Mouse (Mus musculus) splenic B cell, adult 2 months (primary cell): ENCODE data around the gene Wdr83.

ENCODE experiments used
- DNase-seq: peaks from one replicate; pipeline ENCODE4 v3.0.0-alpha.2; 2011; ENCODE audit warnings: low read depth, low spot score
- H3K27me3 ChIP-seq: 2 replicates; pipeline ENCODE4 v1.6.1; 2012; ENCODE audit warnings: mild to moderate bottlenecking, low read length, moderate library complexity, mixed read lengths; ENCODE audit not compliant: control insufficient read depth, poor library complexity, insufficient read depth, severe bottlenecking
- H3K36me3 ChIP-seq: 2 replicates; pipeline ENCODE4 v1.6.1; 2012; ENCODE audit warnings: mild to moderate bottlenecking, low read length, moderate library complexity, mixed read lengths; ENCODE audit not compliant: control insufficient read depth, poor library complexity, insufficient read depth, severe bottlenecking

Wdr83 gene

DNA sequence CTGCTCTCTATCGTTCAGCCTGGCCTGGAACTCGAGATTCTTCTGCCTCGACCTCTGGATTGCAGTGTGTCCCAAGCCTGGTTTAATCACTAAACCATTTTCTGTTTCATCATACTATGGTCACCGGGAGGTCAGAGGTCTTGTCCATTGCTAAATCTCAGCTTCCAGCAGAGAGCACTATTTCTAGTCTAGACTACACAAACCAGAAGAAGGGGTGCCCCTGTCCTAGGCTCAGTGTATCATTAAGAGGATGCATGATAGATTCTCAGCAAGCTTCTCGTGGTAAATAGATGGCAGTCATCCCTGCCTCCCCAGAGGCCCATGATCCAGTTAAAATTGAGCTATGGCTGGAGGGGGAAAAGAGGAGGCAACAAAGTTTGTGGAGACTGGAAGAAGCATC lies 10.1 kb downstream of the Wdr83 start:
- Histone ChIP-seq H3K36me3 (peaks cover 8% of the 10 kb centered on the region), H3K27me3 (no peaks in the 10 kb centered on the region)
- no peak for DNase-seq

DNA sequence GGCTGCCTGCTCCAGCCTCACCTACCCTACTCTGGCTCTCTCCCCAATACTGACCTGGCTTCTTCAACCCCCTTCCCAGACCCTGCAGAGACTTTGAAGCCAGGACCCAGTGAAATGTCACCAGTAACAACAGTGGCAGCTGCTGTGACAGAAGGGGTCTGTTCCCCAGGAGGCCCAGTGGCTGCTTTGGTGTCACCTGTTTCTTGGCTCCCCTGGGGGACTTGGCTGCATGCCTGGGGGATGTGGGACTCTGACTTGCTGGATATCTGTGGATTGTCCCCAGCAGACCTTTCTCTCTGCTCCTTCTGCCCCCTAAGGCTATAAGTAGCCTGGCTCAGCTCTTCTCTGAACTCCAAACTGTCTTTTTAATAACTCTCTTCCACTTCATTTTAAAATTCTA lies 13.1 kb downstream of the Wdr83 start, which contains the start of gene Gm5741:
TSS of gene Gm5741 (minus strand) at position 1 of the 400 bp plus-strand sequence.
- DNase-seq: no peak
- no peaks in the 10 kb centered on the region for H3K27me3 ChIP-seq

DNA sequence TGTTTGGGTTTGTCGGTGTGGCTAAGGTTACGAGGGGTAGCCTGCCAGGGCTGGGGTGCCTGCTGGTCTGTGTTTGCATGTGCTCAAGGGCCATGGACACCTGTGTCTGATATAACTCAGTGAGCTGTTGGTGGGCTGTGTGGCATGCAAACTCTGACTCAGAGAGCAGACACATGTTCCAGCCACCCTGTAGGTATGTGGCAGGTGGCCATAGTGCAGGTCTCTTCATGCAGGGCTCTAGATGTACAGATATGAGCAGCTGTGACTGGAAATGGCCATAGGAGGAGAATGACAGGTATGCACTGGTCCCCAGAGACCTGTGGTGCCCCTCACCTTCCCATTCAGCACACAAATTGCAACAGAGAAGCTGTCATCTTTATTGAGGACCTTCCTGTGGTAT lies 14.0 kb downstream of the Wdr83 start:
- DNase-seq: no peak
- Histone ChIP-seq H3K27me3 (no peaks in the 10 kb centered on the region), H3K36me3 (no peaks in the 10 kb centered on the region)

More for the DNA sequence above, 13.1 kb downstream of the Wdr83 start, which contains the start of gene Gm5741:
- H3K36me3 ChIP-seq: no peaks in the 10 kb centered on the region

DNA sequence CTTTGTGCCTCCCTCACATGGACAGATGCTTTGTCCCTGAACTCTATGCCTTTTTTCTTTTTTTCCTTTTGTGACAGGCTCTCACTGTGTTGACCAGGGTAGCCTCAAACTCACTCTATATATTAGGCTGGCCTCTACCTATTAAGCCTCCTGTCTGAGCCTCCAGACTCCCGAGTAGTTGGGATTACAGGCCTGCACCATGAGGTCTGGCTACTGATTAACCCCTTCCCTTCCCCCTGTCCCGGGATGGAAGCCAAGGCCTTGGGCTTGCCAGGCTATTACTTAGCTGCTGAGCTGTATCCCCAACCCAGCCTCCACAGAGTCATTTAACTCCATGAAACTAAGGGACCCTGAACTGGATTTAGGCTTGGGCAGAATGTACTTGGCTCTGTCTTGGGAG lies 15.9 kb downstream of the Wdr83 start:
- Histone ChIP-seq H3K36me3 (no peaks in the 10 kb centered on the region), H3K27me3 (no peaks in the 10 kb centered on the region)
- no peak for DNase-seq

DNA sequence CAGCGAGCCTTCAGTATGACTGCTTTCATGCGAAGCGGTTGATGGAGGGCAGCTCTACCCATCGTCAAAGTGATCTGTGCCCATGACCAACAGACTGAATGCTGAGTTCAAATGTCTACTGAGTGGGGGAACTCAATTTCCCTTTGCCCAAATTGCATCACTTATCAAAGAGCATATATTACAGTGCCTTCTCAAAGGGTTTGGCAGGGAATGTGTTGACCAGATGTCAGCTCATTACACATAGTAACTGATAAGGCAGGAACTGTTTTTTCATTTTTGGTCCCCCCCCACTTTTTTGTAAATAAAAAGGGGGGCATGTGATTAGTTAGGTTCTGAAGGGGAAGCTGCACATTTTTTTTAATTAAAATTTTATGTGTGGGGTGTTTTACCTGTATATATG lies 18.5 kb downstream of the Wdr83 start:
- DNase-seq: no peak

DNA sequence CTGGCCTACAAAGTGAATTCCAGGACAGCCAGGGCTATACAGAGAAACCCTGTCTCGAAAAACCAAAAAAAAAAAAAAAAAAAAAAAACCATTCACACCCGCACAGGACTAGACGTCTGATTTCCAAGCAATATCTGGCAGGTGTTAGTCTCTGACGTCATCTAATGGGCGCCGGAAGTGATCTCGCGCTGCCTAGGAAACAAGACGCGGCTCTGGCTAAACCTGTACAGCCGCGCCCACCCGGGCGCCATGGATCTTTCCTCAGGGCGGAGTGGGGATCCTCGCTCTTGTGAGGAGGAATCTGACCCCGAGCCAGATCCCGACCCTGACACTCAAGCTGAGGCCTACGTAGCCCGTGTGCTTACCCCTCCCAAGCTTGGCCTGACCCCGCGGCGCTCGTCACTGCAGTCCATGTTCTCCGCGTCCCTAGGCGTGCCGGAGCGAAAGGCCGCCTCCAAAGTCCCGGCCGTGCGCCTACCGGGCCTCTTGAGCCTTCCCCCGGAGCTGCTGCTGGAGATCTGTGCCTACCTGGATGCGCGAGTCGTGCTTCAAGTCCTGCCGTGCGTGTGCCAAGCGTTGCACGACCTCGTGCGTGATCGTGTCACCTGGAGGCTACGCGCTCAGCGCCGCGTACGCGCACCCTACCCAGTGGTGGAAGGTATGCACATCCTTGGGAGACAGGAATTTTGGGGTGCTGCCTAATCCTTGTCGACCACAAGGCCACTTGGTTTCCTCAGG lies 21.1 kb downstream of the Wdr83 start, which contains the start of gene Fbxw9:
TSS of gene Fbxw9 (plus strand) at position 177 of the 738 bp plus-strand sequence.
- DNase-seq: peak; percentile 93
- peaks cover 2% of the 10 kb centered on the region for H3K36me3 ChIP-seq
- H3K27me3 ChIP-seq: no peaks in the 10 kb centered on the region

More for the DNA sequence above, 18.5 kb downstream of the Wdr83 start:
- H3K36me3 ChIP-seq: no peaks in the 10 kb centered on the region
- no peaks in the 10 kb centered on the region for H3K27me3 ChIP-seq

DNA sequence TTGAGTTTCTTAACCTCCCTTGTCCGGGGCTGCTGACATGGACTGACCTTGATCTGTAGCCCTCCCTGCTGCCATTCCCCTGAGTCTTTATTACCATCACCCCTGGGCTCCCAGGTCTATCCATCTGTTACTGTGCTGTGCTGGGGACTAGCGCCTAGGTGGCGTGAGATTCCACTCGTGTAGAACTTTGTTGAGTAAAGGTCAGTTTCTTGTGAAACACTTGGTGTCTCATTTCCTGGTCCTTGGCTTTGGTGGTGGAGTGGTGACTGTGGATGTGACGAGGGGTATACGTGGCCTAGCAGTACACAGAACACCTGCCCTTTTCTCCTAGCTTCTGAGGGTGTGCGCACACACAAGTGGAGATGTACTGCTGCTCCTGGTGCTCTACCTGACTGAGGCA lies 23.7 kb downstream of the Wdr83 start:
- no peak for DNase-seq
- H3K27me3 ChIP-seq: no peaks in the 10 kb centered on the region
- H3K36me3 ChIP-seq: peaks cover 8% of the 10 kb centered on the region

DNA sequence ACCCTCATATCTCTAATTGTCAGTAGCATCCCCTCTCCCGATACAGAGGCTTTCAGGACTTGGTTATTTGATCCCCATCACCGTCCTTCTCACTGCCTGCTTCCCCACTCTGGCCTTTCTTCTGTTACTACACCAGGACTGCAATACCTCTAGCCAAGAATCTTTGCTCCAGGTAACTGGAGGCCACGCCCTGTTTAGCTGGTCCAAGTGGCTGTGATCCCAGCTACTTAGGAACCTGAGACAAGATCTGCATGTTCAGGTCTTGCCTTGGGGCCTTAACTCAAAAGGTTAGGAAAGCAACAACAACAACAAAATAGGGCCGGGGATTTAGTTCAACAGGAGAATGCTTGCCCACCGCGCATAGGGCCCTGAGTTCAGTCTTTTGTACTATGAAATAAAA lies 37.5 kb downstream of the Wdr83 start:
- H3K36me3 ChIP-seq: peaks cover 11% of the 10 kb centered on the region
- DNase-seq: no peak
- no peaks in the 10 kb centered on the region for H3K27me3 ChIP-seq

DNA sequence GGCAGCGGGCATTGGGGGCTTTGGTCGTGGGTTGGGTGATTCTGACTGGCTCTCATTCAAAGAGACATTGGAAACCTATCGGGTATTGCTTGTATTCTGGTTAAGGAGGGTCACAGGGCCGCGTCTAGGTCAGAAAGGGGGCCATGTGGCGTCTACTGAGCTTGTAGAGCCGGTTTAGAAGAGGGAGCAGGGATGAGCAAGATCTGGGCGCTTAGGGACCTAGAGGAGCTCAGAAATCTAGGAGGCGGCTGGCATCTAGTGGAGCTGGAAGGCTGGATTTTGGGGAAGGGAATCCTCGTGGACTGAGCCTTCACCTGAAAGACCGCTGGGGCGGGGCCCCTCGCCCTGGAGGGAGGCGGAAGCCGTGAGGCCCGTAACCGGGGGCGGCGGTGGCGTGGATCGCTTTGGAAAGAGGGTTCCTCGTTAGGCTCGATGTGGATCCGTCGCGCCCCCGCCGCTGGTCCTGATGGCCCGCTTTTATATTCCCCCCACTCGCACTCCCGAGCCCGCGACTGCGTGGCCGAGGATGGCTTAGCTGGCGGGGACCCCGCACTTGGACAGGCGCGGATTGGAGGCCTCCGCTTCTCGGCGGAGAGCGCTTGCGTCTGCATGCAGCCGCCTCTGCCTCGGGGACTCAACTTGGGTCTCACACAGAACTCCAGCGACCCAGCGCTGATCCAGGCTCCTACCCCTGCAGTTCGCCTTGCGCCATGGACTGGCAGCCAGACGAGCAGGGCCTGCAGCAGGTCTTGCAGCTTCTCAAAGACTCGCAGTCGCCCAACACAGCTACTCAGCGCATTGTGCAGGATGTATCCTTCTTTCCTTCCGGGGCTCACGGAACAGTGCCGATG lies 43.2 kb downstream of the Wdr83 start:
- peak; percentile 34 for DNase-seq
- Histone ChIP-seq H3K36me3 (no peaks in the 10 kb centered on the region; the same call in 1 of the 2 replicates), H3K27me3 (no peaks in the 10 kb centered on the region)

DNA sequence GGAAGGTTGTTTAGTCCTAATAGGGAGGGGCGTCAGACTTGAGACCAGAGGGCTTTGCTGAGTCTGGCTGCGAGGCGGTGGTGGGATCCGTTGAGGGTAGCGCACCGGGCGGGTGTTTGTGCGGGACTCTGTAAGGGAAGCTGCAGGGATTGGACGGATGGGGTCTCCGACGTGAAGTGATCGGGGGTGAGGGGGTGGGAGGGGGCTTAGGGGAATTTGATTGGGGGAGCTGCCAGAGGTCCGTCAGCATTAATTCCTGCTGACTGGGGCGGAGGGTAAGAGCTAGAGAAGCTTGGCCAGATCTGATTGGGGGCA lies 43.8 kb downstream of the Wdr83 start:
- no peak for DNase-seq
- no peaks in the 10 kb centered on the region for H3K27me3 ChIP-seq
- H3K36me3 ChIP-seq: no peaks in the 10 kb centered on the region; the same call in 1 of the 2 replicates

DNA sequence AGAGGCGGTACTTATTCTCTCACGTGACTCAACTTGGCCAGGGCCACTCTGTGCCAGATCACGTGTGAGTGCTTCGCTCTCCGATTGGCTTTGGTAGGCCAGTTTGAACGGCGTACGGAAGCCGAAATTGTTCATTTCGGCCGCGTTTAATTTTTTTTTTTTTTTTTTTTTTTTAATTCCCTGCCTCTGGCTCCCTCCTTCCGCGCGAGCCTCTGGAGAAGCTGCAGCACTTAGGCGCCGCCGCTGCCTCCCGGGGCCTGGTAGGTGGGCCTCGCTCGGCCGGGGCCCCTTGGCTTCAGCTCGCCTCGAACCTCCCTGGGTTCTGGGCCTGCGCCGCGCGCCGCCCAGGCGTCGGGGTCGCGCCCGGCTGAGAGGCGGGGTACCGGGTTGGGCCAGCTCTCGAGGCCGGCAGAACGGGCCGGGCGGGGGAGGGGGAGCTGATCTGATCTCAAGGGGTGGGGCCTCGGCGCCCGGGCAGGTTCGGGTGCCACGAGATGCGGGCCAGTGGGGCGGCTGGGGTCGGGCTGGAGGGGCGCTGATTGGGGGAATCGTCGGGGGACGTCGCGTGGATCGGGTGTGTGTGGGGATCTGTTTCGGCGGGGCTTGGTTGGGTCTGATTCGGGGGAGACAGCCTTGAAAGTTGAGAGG lies 44.3 kb downstream of the Wdr83 start, which contains the start of gene Tnpo2:
TSS of gene Tnpo2 (plus strand) at position 198 of the 648 bp plus-strand sequence.
- DNase-seq: peak; percentile 96
- Histone ChIP-seq H3K36me3 (no peaks in the 10 kb centered on the region; the same call in 1 of the 2 replicates), H3K27me3 (no peaks in the 10 kb centered on the region)

DNA sequence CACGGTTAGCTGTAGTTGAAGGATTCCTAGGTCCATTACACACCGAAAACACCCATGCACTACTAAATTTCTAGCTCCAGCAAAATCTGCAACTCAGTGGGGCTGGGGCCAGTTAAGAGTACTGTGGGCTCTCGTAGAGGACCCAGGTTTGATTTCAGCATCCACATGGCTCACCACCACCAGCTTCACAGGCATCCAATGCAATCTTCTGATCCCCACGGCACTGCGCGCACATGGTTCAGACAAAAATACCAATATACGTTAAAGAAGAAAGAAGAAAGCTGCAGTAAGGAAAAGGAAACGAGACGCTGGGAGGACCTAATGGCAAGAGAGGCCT lies 44.8 kb downstream of the Wdr83 start:
- H3K27me3 ChIP-seq: no peaks in the 10 kb centered on the region
- no peaks in the 10 kb centered on the region; the same call in 1 of the 2 replicates for H3K36me3 ChIP-seq
- DNase-seq: no peak

DNA sequence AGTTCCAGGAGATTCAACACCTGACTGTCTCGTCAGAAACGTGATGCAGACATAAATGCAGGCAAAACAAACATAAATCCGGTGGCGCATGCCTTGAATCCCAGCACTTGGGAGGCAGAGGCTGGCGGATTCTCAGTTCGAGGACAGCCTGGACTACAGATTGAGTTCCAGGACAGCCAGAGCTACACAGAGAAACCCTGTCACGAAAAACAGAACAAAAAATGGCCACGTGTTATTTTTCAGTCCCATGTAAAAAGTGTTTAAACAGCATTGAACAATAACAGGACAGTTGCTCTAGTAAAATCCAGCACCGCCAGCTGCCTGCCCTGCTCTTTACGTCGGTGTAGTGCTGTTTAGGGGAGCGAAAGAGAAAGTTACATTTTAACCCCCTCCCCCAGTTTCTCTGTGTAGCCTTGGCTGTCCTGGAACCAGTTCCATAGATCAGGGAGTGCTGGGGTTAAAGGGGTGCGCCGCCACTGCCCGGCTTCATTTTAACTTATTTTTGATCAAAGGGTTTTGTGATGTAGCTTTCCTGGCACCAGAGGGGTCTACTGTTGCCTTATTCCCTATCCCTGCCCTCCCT lies 45.3 kb downstream of the Wdr83 start:
- H3K36me3 ChIP-seq: no peaks in the 10 kb centered on the region; the same call in 1 of the 2 replicates
- peak; percentile 43 for DNase-seq

DNA sequence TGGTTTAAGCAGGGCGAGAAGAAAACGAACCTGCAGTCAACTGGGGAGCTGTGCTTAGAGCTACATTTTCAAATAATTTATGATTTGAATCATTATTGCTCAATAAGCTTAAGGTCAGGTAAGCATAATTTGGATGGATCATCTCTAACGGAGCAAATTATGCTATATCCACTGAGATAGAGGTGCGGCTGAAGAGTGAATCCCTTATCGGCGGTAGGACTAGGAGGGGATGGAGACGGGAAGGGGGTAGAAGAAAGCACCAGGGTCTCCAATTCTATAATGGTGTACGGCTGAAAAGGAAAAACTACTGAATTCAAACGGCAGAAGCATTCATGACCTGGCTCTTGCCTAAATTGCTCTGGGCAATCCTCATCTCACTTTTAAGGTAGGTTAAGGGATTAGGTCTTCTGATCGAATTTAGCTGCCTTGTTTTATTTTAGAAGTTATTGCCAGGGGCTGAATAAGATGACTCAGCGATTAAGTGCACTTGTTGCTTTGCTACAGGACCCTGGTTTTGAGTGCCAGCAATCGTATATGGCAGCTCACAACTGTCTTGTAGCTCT lies 45.9 kb downstream of the Wdr83 start:
- Histone ChIP-seq H3K36me3 (no peaks in the 10 kb centered on the region; the same call in 1 of the 2 replicates), H3K27me3 (no peaks in the 10 kb centered on the region)
- DNase-seq: no peak

More for the DNA sequence above, 45.3 kb downstream of the Wdr83 start:
- no peaks in the 10 kb centered on the region for H3K27me3 ChIP-seq
